Mouse (Mus musculus): Measurements from ENCODE around the gene Mns1.
"Not testable (repeated sequence)": the region's sequence is repeated elsewhere in the genome, so short reads cannot be mapped to it uniquely, and the experiment has no call there.

Mns1 gene

DNA sequence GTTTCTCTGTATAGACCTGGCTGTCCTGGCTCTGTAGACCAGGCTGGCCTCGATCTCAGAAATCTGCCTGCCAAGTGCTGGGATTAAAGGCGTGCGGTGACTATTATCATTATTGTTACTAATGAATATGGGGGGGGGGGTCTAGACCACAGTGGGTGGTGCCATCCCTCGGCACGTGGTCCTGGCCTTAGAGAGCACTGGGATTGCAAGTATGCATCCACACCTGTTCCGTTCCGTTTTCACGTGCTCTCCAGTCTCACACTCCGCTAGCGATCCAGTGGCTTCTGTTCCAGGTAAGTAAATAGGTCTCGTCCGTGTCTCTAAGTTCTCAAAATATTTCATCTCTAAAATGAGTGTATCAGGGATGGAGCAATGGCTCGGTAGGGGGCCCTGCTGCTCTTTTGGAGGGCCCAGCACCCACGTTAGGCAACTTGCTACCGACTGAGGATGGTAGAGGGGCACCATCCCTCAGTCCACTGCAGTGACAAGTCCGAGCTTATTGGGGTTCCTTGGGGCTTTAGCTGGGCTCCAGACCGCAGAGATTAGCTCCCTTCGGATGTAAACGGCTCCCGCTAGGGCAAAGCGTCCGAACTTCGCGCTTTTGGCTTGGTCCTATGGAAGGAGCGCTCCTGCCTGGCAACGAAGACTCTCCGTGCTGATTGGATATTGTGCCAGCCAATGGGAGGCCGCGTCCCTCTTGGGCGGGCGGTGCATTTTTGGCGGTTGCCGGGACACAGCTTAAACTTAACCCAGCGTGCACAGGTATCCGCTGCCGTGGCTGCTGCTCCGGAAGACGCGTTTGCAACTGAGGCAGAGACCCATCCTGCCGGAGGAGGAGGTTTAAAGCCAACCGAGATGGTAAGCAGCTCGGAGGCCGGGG, at the start of gene Mns1:
Mns1 (plus strand) TSS at position 190 of the 880 bp plus-strand sequence.
- DNase-seq (ENCODE audit: low spot score): peak; percentile 84

DNA sequence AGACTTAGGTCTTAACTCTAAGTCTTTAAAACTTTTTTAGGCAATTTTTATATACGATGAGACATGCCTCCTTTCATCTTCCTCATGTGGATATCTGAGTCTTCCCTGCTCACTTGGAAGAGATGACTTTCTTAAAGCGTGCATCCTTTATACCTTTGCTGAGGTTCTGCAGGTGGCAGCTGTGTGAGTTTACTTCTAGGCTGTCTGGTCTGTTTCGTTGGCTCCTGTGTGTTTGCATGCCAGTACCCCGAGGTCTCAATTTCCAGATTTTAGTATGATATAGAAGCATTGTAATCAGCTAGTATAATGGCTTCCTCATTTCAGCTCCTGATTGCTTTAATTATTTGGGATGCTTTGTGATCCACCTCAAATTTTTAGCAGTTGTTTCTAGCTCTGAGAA, 48.9 kb upstream of the Mns1 start:
- no peak for DNase-seq (ENCODE audit: low spot score)

DNA sequence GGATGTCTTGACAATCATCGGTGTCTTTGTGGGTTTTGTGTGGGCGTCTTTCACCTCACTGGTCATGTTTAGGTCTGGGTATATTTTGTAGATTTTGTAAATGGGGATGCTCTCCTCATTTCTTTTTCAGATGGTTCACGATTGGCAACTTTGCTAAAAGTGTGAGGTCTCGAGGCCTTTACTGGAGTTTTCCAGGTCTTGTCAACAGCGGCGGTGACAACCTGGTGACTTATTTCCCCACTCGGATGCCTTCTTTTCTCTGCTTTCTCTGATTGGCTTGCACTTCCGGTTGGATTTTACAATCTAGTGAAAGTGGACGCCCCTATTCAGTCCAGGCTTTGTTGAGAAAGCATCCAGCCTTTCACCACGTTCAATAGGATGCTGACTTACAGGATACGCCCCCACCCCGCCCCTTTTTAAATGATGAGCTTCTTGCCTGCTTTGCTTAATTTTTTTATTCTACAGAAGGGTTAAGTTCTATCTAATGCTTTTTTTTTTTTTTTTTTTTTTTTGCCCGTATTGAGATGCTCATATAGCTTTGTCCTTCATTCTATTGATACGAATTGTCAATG, 48.3 kb upstream of the Mns1 start:
- no peak for DNase-seq (ENCODE audit: low spot score)

DNA sequence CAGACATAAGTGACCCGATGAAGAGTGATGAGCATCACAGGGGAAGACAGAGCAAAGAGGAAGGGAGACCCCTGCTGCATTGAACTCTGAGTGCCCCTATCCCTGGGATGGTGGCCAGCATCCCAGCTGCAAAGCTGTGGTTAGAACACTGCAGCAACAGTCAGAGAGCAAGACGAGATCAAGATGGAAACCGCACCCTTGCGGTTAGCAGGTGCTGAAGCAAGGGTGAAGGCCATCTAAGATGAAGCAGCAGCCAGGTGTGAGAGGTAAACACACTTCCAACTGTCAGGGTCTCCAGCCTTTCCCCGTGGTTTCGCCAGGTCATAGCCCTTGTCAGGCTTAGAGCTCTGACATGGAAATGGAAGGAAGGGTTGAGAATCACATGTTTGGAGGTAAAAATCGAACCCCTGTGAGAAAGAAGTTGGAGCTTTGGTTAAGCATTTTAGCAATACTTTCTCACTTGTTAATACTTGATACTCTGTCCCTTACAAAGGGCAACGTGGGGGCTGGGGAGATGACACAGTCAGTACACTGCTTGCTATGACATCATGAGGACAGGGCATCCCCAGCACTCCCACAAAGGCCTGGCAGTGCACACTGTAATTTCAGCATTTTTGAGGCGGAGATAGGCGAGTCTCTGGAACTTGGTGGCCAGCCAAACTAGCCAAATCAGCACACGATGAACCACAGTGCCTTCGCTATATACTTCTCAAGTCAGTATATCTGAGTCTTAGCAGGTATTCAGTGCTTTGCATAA, 47.3 kb upstream of the Mns1 start:
- DNase-seq (ENCODE audit: low spot score): no peak

DNA sequence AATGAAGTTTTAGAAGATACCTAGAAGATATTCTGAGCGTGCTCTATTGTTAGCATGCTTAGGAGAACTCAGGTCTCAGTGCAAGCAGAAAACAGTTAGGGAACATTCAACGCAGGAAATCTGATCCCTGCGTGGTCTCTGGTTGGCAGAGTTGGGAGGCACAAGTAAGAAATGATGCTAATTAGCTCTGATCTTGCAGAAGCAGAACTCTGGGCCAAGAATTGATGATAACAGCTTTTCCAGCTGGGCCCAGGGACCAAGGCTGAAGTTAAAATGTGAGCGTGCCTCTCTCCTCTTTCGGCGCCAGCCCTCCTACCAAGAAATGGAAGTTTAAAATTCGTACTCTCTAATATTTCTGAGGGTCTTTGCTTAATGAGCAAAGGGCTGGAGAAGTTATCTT, 45.1 kb upstream of the Mns1 start:
- no peak for DNase-seq (ENCODE audit: low spot score)

DNA sequence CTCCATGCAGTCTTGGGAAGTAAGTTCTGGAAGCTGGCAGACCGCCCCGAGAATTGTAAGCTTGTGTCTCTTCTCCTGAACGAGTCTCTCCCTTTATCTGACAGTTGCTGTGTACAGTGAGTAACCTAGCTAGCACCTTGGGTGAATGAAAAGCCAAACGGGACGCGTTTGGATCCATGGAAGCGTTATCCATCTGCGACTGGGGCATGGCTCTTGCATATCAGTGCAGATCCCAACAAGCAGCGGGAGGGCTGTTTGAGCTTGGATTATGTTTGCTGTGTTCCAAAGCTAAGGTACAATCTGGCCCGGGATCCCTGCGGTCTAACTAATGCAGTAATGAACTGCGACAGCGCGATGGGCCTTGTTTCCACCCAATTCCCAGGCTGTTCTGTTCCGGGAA, 44.6 kb upstream of the Mns1 start:
- DNase-seq (ENCODE audit: low spot score): no peak

DNA sequence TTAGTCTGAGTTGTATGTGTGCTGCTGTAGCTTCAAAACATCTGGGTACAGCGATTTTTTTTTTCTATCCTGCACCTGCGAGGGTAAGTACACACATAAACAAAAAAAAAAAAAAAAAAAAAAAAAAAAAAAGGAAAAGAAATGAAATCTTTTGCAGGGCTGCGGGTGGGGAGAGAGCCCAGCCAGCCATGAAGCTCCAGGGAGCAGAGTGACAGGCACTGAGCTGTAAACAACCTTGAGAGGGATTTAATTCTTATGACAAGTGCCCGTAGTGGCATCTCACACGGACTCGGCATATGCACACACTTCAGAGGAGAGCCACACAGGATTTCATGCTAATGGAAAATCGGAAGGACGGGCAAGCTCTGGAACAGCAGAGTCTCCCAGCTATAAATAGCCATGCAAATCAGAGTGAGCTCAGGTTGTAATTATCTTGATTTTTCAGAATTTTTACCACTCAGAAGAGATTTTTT, 43.9 kb upstream of the Mns1 start:
- DNase-seq (ENCODE audit: low spot score): no peak

DNA sequence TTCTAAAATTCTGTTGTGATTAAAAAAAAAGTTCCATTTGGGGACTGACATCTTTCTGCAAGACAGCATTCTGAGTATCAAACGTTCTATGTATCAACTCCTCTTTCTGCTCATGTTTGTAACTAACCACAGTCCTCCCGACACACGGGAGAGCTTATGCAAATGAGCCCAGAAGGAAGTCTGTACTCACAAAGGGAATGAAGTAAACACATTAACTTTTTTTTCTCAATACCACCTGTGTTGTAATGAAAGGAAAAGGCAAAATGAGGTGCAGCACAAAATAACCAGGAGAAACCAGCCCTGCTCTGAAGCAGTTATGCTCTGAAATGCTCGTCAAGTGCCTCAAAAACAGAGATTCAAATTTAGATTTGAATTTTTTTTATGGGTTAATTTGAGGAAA, 37.7 kb upstream of the Mns1 start:
- DNase-seq (ENCODE audit: low spot score): no peak

DNA sequence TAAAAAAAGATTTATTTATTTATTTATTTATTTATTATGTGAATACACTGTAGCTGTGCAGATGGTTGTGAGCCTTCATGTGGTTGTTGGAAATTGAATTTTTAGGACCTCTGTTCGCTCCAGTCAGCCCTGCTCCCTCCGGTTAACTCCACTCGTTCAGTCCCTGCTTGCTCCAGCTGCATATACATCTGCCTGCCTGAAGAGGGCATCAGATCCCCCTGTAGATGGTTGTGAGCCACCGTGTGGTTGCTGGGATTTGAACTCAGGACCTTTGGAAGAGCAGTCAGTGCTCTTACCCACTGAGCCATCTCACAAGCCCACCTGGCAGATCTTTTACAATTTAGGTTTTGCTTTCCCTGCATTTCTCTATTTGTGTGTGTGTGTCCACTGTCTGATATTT, 36.0 kb upstream of the Mns1 start:
- DNase-seq (ENCODE audit: low spot score): not testable (repeated sequence)

DNA sequence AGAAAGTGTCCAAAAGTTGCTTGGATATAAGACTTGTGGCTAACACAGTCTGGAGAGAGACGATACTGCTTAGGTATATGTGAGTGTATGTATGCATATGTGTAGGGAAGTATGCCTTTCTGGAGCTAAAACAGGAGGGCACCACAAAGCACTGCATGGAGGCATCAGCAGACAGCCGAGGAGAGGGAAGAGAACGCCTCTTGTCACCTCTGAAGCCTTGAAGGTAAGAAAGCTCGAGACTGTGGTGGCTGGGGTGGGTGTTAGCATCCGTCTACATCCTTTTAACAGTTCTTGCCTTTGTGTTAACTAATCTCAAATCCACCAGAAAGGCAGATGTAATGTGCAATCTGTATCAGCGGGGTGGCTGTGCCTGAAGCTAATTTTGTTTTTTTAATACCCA, 34.4 kb upstream of the Mns1 start:
- no peak for DNase-seq (ENCODE audit: low spot score)

DNA sequence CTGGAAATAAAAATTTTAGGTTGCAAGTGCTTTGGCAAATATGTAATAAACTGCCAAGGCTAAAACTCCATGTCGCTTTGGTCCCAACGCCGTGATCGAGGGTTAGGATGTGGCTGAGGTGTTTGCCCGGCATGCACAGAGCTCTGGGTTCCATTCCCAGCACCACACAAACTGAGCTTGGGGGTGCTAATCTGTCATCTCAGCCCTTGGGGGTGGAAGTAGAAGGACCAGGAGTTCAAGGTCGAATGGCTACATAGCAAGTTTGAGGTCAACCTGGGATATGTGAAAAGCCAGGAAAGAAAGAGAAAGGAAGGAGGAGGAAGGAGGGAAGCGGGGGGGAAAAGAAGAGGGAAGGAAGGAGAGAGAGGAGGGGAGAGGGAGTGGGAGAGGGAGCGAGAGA, 33.4 kb upstream of the Mns1 start:
- DNase-seq (ENCODE audit: low spot score): no peak

DNA sequence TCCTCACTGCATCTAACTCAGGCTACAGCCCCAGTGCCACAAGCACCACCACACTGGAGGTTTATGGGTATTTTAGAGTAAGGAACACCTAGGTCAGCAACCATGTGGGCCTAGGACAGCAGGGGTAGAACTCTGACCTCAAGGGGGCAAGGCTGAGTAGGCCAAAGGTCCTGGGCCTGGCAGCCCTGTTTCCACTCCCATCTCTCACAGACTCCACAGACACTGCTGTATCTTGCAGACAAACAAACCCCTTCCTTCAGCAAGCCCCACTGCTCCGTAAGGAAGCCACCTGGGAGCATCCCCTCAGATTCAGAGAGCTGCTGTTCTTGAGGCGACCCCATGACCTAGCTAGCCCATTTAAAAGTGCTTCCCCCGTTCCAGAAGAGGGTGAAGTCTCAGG, 32.9 kb upstream of the Mns1 start:
- no peak for DNase-seq (ENCODE audit: low spot score)

DNA sequence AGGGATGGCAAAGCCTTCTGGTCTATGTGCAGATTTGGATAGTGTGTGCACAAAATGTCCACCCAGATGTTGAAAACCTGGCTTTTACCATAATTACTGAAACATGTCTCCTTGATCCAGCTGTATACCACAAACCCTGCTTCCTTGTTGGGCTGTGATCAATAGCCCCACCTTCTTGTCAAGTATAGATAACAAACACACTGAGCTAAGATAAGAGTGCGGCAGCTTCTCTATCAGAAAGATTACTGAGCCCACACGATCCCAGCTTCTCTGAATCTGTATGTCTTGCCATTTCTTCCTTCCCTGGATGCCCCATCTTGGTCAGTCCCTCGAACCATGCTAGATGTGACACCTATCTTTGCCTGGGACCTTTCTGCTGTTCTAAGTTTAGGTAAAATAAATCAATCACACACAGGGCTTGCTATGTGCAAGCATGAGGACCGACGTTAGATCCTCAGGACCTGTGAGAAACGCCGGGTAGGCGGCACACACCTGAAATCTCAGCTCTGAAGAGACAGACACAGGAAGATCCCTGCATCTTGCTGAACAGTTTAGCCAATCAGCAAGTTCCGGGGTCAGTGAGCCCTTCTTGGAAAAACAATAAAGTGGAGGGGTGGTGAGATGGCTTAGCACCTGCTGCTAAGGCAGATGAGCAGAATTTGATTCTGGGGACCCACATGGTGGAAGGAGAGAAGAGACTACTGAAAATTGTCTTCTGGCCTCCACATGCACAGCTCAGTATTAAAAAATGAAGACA, 31.8 kb upstream of the Mns1 start:
- DNase-seq (ENCODE audit: low spot score): no peak

DNA sequence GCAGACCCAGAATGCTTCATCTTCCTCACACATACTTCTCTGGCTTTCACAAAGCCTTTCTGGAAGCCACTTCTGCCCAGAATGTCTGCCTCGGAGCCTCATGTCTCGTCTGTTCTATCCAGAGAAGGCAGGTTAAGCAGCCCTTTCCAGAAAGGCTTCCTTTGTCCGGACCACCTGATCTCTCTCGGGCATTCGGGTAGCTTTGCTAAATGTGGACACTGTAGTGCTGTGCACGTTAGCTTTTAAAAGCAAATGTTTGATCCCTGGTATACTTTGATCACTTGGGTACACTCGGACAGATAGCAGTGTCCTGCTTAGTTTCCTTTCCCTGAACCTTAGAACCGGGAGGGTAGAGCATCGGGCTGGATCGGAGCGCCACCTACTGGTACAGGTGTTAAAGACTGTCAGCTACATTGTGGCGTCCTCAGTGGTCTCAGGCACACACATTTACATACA, 29.7 kb upstream of the Mns1 start:
- DNase-seq (ENCODE audit: low spot score): peak; percentile 70

DNA sequence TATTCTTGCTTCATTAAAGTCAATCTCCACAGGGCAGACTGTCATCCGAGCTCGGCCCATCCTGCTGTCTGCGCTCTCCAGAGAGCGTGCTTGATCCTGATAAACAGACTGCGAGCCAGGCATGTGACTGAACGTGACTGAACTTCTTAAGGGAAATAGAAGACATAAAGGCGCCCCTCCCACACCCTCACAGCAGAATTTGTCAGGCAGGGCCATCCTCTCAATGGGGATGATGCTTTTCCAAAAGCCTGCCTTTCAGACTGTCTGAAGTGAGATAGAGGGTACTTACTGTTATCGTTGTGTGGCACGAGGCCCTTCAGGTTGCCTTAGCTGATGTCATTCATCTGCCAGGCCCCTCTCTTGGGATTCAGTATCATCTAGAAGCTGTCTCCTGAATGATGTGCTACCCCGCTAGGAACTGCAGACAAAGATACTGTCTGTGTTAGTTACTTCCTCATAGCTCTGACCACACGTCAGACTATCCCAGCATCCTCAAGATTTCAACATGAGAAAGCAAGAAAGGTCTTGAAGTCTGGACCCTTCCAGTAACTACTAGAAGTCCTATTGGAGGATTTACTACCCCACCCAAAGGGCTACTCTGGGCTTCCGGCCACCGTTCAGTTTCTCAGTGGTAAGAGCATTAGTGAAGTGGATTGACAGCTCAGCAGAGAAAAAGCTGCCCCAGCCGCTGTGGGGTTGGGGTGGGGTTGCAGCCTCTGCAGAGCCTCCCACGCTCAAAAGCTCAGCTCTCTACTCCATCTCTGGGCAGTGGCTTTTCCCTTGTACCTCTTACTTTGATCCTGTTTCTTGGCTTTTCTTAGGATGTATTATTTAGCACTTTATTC, 28.2 kb upstream of the Mns1 start:
- DNase-seq (ENCODE audit: low spot score): no peak

DNA sequence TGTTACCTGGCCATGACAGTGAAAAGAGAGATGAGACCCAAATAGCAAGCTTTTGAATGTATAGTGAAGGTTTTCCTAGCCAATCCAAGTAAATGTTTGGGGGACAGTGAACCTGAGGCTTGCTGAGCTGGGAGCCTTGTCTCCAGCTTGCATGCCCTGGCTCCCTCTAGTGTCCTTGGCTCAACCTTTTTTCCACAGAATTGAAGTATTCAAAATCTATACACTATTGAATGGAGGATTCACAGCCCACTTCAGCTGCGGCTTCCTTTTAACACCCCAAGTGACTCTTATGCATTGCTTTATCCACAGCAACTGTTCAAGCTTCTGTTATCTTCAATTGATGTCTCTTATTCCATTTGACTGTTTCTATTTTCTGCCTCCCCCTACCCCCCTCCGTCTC, 26.1 kb upstream of the Mns1 start:
- no peak for DNase-seq (ENCODE audit: low spot score)

DNA sequence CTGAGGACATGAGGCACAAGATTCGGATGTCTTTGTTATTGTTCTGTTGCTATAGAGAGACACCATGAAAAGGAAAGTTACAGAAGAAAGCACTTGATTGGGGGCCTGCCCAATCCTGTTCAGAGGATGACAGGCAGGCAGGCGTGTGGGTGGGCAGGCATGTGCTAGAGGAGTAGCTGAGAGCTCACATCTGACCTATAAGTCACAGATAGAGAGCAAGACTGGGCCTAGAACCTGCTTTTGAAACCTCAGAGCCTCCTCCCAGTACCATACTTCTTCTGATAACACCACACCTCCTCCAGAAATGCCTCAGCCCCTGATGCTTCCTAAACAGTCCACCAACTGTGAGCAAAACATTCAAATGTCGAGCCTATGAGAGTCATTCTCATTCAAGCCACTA, 19.4 kb upstream of the Mns1 start:
- DNase-seq (ENCODE audit: low spot score): no peak

DNA sequence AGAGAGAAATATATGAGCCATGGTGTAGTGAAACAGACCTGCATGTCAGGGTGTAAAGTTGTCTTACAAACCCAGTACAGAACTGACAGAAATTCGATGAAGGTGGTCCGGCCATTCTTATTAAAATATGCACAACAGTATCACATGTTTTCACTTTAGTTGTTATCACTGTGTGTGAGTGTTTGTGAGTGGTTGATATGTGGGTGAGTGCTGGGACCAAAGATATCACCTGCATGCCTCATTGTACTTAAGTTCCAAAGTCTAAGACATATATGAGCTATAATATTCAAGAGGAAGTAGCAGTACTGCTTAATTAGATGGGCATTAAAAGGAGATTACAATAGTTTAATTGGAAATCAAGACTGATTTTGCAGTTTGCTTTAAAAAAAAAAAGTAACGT, 17.3 kb upstream of the Mns1 start:
- no peak for DNase-seq (ENCODE audit: low spot score)

DNA sequence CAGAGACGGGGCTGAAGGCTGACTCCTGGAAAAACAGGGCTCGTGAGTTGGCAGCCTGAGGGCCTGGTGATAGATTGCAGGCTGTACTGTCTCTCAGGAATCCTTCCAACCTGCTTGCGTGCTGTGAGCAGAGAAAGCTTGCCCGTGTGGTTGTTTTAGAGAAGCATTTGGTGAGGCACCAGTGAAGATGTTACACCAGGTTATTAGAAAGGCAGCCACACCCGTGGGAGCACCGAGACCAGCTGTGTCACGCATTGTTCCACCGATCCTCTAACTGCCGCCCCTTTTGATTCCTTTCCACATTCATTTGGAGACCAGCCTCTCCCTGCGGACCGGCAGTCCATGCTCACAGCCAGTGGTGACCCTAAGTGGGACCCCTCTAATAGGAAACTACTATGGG, 15.5 kb upstream of the Mns1 start:
- no peak for DNase-seq (ENCODE audit: low spot score)

DNA sequence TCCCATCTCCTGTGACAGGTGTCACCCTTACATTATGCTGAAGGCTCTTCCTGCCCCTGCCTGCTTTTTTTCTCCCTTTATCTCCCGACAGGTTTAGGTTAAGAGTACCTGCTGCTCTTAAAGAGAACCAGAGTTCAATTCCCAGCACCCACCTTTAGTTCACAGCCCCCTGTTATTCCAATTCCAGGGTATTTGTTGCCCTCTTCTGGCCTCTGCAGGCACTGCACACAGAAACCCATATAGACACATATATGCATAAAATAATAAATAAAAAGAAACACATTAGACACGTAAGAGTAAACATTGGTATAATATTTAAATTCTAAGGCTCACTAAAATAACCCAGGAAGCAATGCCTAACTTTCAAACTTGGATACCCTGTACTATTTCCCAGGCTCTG, 15.1 kb upstream of the Mns1 start:
- no peak for DNase-seq (ENCODE audit: low spot score)

DNA sequence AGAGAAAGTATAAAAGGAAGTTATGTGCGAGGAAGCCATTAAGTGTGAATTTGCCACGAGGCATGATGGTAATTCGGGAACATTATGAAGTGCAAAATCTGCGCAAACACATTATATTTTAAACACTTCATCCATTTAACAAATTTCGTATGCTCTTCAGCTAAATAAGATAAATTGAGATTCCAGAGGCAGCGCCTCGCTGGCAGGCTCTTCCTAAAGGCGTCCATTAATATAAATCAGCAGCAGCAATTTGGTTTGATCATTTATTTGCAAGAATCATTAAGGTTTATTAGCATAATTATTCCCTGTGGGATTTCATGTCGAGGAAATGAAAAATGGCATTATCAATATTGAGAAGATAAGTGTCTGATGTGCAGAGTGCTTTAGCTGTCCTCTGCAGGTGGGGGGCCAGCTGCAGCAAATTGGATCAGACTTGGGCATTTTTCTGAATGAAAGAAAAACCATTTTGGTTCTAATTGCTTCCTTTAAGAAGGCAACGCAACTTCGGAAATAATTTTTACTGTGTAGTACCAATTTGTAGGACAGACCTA, 12.4 kb upstream of the Mns1 start:
- DNase-seq (ENCODE audit: low spot score): no peak

All from left cerebral cortex, adult 11 months (tissue).